Mouse (Mus musculus): ENCODE measurements around the gene Gm28230. TPM values are rescaled to one million over a fixed set of nuclear protein-coding genes. Genes with fewer than 3 reads are reported as not detected.

Gm28230 gene
- total RNA-seq, 1 experiment: 0.22 TPM

GRCm38 (mm10) chr2:74689574-74690337 lies 36.8 kb upstream of the Gm28230 start:
- TF ChIP-seq CHD2 (IDR thresholded peaks at IDR 0.05; ENCODE audit: low read depth, low read length) (no peak), ZNF384 (IDR thresholded peaks at IDR 0.05; ENCODE audit: low read depth, low read length) (peak; percentile 34; the same call in 1 of the 2 replicates)
- Histone ChIP-seq H3K4me1 (ENCODE audit: control insufficient read depth in 2 of 2, insufficient read depth in 2 of 2, low read length in 2 of 2, poor library complexity in 1 of 2) (peaks cover 0 to 1% of the 10 kb centered on the region in 2 experiments; a peak in 1 of 4 replicates), H3K36me3 (ENCODE audit: control insufficient read depth, insufficient read depth, low read length, poor library complexity, severe bottlenecking) (no peaks in the 10 kb centered on the region), H3K9ac (ENCODE audit: insufficient read depth, low read depth, low read length, poor library complexity, severe bottlenecking) (no peak overlapping the region), H3K9me3 (ENCODE audit: control insufficient read depth, insufficient read depth, low read depth, low read length) (no peaks in the 10 kb centered on the region), H3K4me3 (ENCODE audit: insufficient read depth in 1 of 2, low read depth in 1 of 2, low read length in 2 of 2, poor library complexity in 1 of 2, severe bottlenecking in 1 of 2) (no peak overlapping the region), H3K27ac (ENCODE audit: insufficient read depth, low read depth, low read length, poor library complexity, severe bottlenecking) (no peak overlapping the region)
- in situ Hi-C loops (cut with MboI; ENCODE audit: low sequenced_read_pairs in 2 of 2, unreplicated experiment in 2 of 2): loop anchor here (5.0 to 25.0 kb wide), 3 partner anchors 48 to 898 kb away; no protein-coding TSS in a partner anchor
- no peak for DNase-seq (ENCODE audit: low read depth, low spot score)

- TF ChIP-seq ZNF384 (IDR thresholded peaks at IDR 0.05; ENCODE audit: low read depth, low read length) (no peak), MAFK (IDR thresholded peaks at IDR 0.05; ENCODE audit: insufficient read depth, low read depth, low read length) (no peak), ZC3H11A (IDR thresholded peaks at IDR 0.05; ENCODE audit: borderline replicate concordance, low read depth, low read length) (no peak), CHD2 (IDR thresholded peaks at IDR 0.05; ENCODE audit: low read depth, low read length) (no peak), HCFC1 (IDR thresholded peaks at IDR 0.05; ENCODE audit: borderline replicate concordance, insufficient read depth, low read length) (no peak)
- in situ Hi-C loops (cut with MboI; ENCODE audit: low sequenced_read_pairs in 2 of 2, unreplicated experiment in 2 of 2): loop anchor here in 1 of 2 experiments (5.0 to 25.0 kb wide), 2 partner anchors 47 to 897 kb away; no protein-coding TSS in a partner anchor
- no peaks in the 10 kb centered on the region for H3K36me3 ChIP-seq (ENCODE audit: control insufficient read depth, insufficient read depth, low read length, poor library complexity, severe bottlenecking)
- H3K4me3 ChIP-seq (ENCODE audit: insufficient read depth in 1 of 2, low read depth in 1 of 2, low read length in 2 of 2, poor library complexity in 1 of 2, severe bottlenecking in 1 of 2): no peak overlapping the region
- H3K27ac ChIP-seq (ENCODE audit: insufficient read depth, low read depth, low read length, poor library complexity, severe bottlenecking): no peak overlapping the region
- peaks cover 0 to 1% of the 10 kb centered on the region in 2 experiments; a peak in 1 of 4 replicates for H3K4me1 ChIP-seq (ENCODE audit: control insufficient read depth in 2 of 2, insufficient read depth in 2 of 2, low read length in 2 of 2, poor library complexity in 1 of 2)
- no peaks in the 10 kb centered on the region for H3K9me3 ChIP-seq (ENCODE audit: control insufficient read depth, insufficient read depth, low read depth, low read length)
- DNase-seq (ENCODE audit: low read depth, low spot score): no peak
- no peak overlapping the region for H3K9ac ChIP-seq (ENCODE audit: insufficient read depth, low read depth, low read length, poor library complexity, severe bottlenecking)
Observed at GRCm38 (mm10) chr2:74690338-74690716, 36.2 kb upstream of the Gm28230 start.

GRCm38 (mm10) chr2:74691022-74691951 lies 35.2 kb upstream of the Gm28230 start, which contains the start of gene Hoxd10:
Hoxd10 (plus strand) TSS chr2:74691924.
- in situ Hi-C loops (cut with MboI; ENCODE audit: low sequenced_read_pairs in 2 of 2, unreplicated experiment in 2 of 2): loop anchor here in 1 of 2 experiments (5.0 to 25.0 kb wide), 2 partner anchors 46 to 896 kb away; no protein-coding TSS in a partner anchor
- TF ChIP-seq ZNF384 (IDR thresholded peaks at IDR 0.05; ENCODE audit: low read depth, low read length): no peak
- TF ChIP-seq ZC3H11A (IDR thresholded peaks at IDR 0.05; ENCODE audit: borderline replicate concordance, low read depth, low read length): no peak
- TF ChIP-seq MAFK (IDR thresholded peaks at IDR 0.05; ENCODE audit: insufficient read depth, low read depth, low read length): no peak
- TF ChIP-seq HCFC1 (IDR thresholded peaks at IDR 0.05; ENCODE audit: borderline replicate concordance, insufficient read depth, low read length): no peak
- TF ChIP-seq CHD2 (IDR thresholded peaks at IDR 0.05; ENCODE audit: low read depth, low read length): no peak
- peaks cover 0 to 1% of the 10 kb centered on the region in 2 experiments; a peak in 1 of 4 replicates for H3K4me1 ChIP-seq (ENCODE audit: control insufficient read depth in 2 of 2, insufficient read depth in 2 of 2, low read length in 2 of 2, poor library complexity in 1 of 2)
- H3K9me3 ChIP-seq (ENCODE audit: control insufficient read depth, insufficient read depth, low read depth, low read length): no peaks in the 10 kb centered on the region
- peak within 1 kb of the TSS; percentile 39 to 52; a peak in 3 of 4 replicates for H3K4me3 ChIP-seq (ENCODE audit: insufficient read depth in 1 of 2, low read depth in 1 of 2, low read length in 2 of 2, poor library complexity in 1 of 2, severe bottlenecking in 1 of 2)
- no peak within 1 kb of the TSS for H3K9ac ChIP-seq (ENCODE audit: insufficient read depth, low read depth, low read length, poor library complexity, severe bottlenecking)
- DNase-seq (ENCODE audit: low read depth, low spot score): no peak
- no peaks in the 10 kb centered on the region for H3K36me3 ChIP-seq (ENCODE audit: control insufficient read depth, insufficient read depth, low read length, poor library complexity, severe bottlenecking)
- no peak within 1 kb of the TSS for H3K27ac ChIP-seq (ENCODE audit: insufficient read depth, low read depth, low read length, poor library complexity, severe bottlenecking)

GRCm38 (mm10) chr2:74691995-74692807 lies 34.3 kb upstream of the Gm28230 start:
- H3K27ac ChIP-seq (ENCODE audit: insufficient read depth, low read depth, low read length, poor library complexity, severe bottlenecking): no peak overlapping the region
- no peaks in the 10 kb centered on the region for H3K36me3 ChIP-seq (ENCODE audit: control insufficient read depth, insufficient read depth, low read length, poor library complexity, severe bottlenecking)
- TF ChIP-seq ZC3H11A (IDR thresholded peaks at IDR 0.05; ENCODE audit: borderline replicate concordance, low read depth, low read length): no peak
- no peak for TF ChIP-seq CHD2 (IDR thresholded peaks at IDR 0.05; ENCODE audit: low read depth, low read length)
- TF ChIP-seq HCFC1 (IDR thresholded peaks at IDR 0.05; ENCODE audit: borderline replicate concordance, insufficient read depth, low read length): no peak
- TF ChIP-seq ZNF384 (IDR thresholded peaks at IDR 0.05; ENCODE audit: low read depth, low read length): no peak
- no peak for TF ChIP-seq MAFK (IDR thresholded peaks at IDR 0.05; ENCODE audit: insufficient read depth, low read depth, low read length)
- H3K4me3 ChIP-seq (ENCODE audit: insufficient read depth in 1 of 2, low read depth in 1 of 2, low read length in 2 of 2, poor library complexity in 1 of 2, severe bottlenecking in 1 of 2): no peak overlapping the region
- H3K9ac ChIP-seq (ENCODE audit: insufficient read depth, low read depth, low read length, poor library complexity, severe bottlenecking): no peak overlapping the region
- DNase-seq (ENCODE audit: low read depth, low spot score): no peak
- peaks cover 0 to 1% of the 10 kb centered on the region in 2 experiments; a peak in 1 of 4 replicates for H3K4me1 ChIP-seq (ENCODE audit: control insufficient read depth in 2 of 2, insufficient read depth in 2 of 2, low read length in 2 of 2, poor library complexity in 1 of 2)
- in situ Hi-C loops (cut with MboI; ENCODE audit: low sequenced_read_pairs in 2 of 2, unreplicated experiment in 2 of 2): loop anchor here in 1 of 2 experiments (5.0 to 25.0 kb wide), 2 partner anchors 45 to 895 kb away; no protein-coding TSS in a partner anchor
- H3K9me3 ChIP-seq (ENCODE audit: control insufficient read depth, insufficient read depth, low read depth, low read length): no peaks in the 10 kb centered on the region

All from ES-E14 (cell line).